Mouse (Mus musculus) hindbrain, embryonic 13.5 days (tissue): ENCODE measurements at regions not wholly inside any gene's neighbourhood (a gene's known extent, or its start where the extent isn't known, plus 50 kb on each side); places are given as distances from the start of the nearest gene placed in this dataset.
"Not testable (repeated sequence)": the region's sequence is repeated elsewhere in the genome, so short reads cannot be mapped to it uniquely, and the experiment has no call there.

Experiments used
- ATAC-seq: fragments of 200-750 bp; cut with Nextera tagmentation; 2 replicates; pipeline ENCODE4 v1.8.0; 2017; ENCODE audit warnings: moderate TSS enrichment; ENCODE audit not compliant: low FRiP score
- H3K27ac ChIP-seq: fragments of 300-500 bp; sonication (generic); 2 replicates; pipeline ENCODE4 v1.5.1; 2015; ENCODE audit warnings: inconsistent platforms, mild to moderate bottlenecking, moderate library complexity
- H3K27me3 ChIP-seq: fragments of 300-500 bp; sonication (generic); 2 replicates; pipeline ENCODE4 v1.6.1; 2015; ENCODE audit warnings: mild to moderate bottlenecking, inconsistent platforms
- H3K36me3 ChIP-seq: fragments of 300-500 bp; sonication (generic); 2 replicates; pipeline ENCODE4 v1.6.1; 2015; ENCODE audit warnings: mild to moderate bottlenecking, inconsistent platforms
- H3K4me1 ChIP-seq: fragments of 300-500 bp; sonication (generic); replicated peaks from 2 replicates; pipeline ENCODE4 v1.6.1; 2015; ENCODE audit warnings: inconsistent platforms
- H3K4me2 ChIP-seq: fragments of 300-500 bp; sonication (generic); 2 replicates; pipeline ENCODE4 v1.6.1; 2015; ENCODE audit warnings: inconsistent platforms, mild to moderate bottlenecking, moderate library complexity
- H3K4me3 ChIP-seq: fragments of 300-500 bp; sonication (generic); 2 replicates; pipeline ENCODE4 v1.5.1; 2015; ENCODE audit warnings: mild to moderate bottlenecking, inconsistent platforms
- H3K9ac ChIP-seq: fragments of 300-500 bp; sonication (generic); 2 replicates; pipeline ENCODE4 v1.6.1; 2015; ENCODE audit warnings: mild to moderate bottlenecking, inconsistent platforms
- H3K9me3 ChIP-seq: fragments of 300-500 bp; sonication (generic); 2 replicates; pipeline ENCODE4 v1.6.1; 2016; ENCODE audit warnings: inconsistent platforms
- WGBS: fragments of 180-500 bp; shearing (Covaris S2); methylation state at CpG from one replicate; pipeline ENCODE4 v1.1.7; 2015; 5-methylcytosine and 5-hydroxymethylcytosine counted together

DNA sequence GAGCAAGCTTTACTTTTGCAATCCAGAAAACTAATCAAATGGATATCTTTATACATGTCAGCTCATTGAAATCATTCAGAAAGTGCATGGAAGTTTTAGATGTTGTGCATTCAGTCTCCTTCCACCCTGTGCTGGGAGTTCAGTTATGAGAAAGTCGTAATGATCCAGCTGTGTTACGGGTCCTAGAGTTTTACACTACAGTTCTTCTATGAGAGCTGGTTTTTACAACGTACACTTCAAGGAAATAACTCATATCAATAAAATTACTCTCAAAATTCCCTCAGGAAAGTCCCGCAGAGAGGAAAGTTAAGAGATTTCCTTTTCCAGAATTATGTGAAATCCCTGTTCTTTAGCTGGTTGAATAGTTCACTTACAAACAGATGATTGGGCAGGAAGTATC is 418.1 kb upstream of the Slc10a2 start:
- no peak for ATAC-seq
- H3K4me1 ChIP-seq = no peaks in the 10 kb centered on the region
- H3K4me2 ChIP-seq = no peak overlapping the region
- WGBS = 89% methylated on average over 4 of the region's 4 CpGs
- no peak overlapping the region for H3K4me3 ChIP-seq
- H3K27ac ChIP-seq = no peak overlapping the region
- no peak overlapping the region for H3K9ac ChIP-seq
- no peaks in the 10 kb centered on the region for H3K27me3 ChIP-seq
- H3K9me3 ChIP-seq = no peaks in the 10 kb centered on the region
- H3K36me3 ChIP-seq = no peaks in the 10 kb centered on the region

GRCm38 (mm10) chr8:5495861-5496260 is 390.7 kb upstream of the Slc10a2 start:
- Histone ChIP-seq H3K36me3 (no peaks in the 10 kb centered on the region), H3K4me1 (no peaks in the 10 kb centered on the region), H3K27me3 (no peaks in the 10 kb centered on the region), H3K27ac (no peak overlapping the region), H3K4me2 (no peak overlapping the region), H3K4me3 (no peak overlapping the region), H3K9me3 (no peaks in the 10 kb centered on the region), H3K9ac (no peak overlapping the region)
- no peak for ATAC-seq
- 93% methylated on average over 2 of the region's 2 CpGs for WGBS

- Histone ChIP-seq H3K27ac (no peak overlapping the region), H3K4me3 (no peak overlapping the region), H3K9ac (no peak overlapping the region), H3K4me2 (no peak overlapping the region), H3K36me3 (no peaks in the 10 kb centered on the region), H3K27me3 (no peaks in the 10 kb centered on the region), H3K4me1 (no peaks in the 10 kb centered on the region), H3K9me3 (no peaks in the 10 kb centered on the region)
- no peak for ATAC-seq
- WGBS = 73% methylated on average over 3 of the region's 3 CpGs
Observed at GRCm38 (mm10) chr8:5490491-5490890, 385.3 kb upstream of the Slc10a2 start.

GRCm38 (mm10) chr8:5482938-5483337 is 377.8 kb upstream of the Slc10a2 start:
- 78% methylated on average over 1 of the region's 1 CpGs for WGBS
- no peak overlapping the region for H3K4me2 ChIP-seq
- no peak overlapping the region for H3K4me3 ChIP-seq

GRCm38 (mm10) chr8:5472999-5473398 is 367.8 kb upstream of the Slc10a2 start:
- Histone ChIP-seq H3K4me3 (no peak overlapping the region), H3K27ac (no peak overlapping the region), H3K9ac (no peak overlapping the region), H3K4me1 (no peaks in the 10 kb centered on the region), H3K9me3 (no peaks in the 10 kb centered on the region), H3K36me3 (no peaks in the 10 kb centered on the region), H3K4me2 (no peak overlapping the region), H3K27me3 (no peaks in the 10 kb centered on the region)
- ATAC-seq = no peak

More at GRCm38 (mm10) chr8:5482938-5483337, 377.8 kb upstream of the Slc10a2 start:
- no peak for ATAC-seq
- H3K9me3 ChIP-seq = no peaks in the 10 kb centered on the region
- no peaks in the 10 kb centered on the region for H3K36me3 ChIP-seq
- no peaks in the 10 kb centered on the region for H3K27me3 ChIP-seq
- H3K27ac ChIP-seq = no peak overlapping the region
- H3K9ac ChIP-seq = no peak overlapping the region
- no peaks in the 10 kb centered on the region for H3K4me1 ChIP-seq

- ATAC-seq = no peak
- no peaks in the 10 kb centered on the region for H3K36me3 ChIP-seq
- no peaks in the 10 kb centered on the region for H3K4me1 ChIP-seq
- no peaks in the 10 kb centered on the region for H3K9me3 ChIP-seq
- no peak overlapping the region for H3K9ac ChIP-seq
- no peak overlapping the region for H3K27ac ChIP-seq
- H3K4me2 ChIP-seq = no peak overlapping the region
- no peak overlapping the region for H3K4me3 ChIP-seq
- H3K27me3 ChIP-seq = no peaks in the 10 kb centered on the region
- 90% methylated on average over 1 of the region's 1 CpGs for WGBS
Observed at GRCm38 (mm10) chr8:5472582-5472981, 367.4 kb upstream of the Slc10a2 start.

GRCm38 (mm10) chr8:5457619-5458018 is 352.5 kb upstream of the Slc10a2 start:
- ATAC-seq = no peak
- Histone ChIP-seq H3K27ac (no peak overlapping the region), H3K4me1 (no peaks in the 10 kb centered on the region), H3K36me3 (no peaks in the 10 kb centered on the region), H3K4me2 (no peak overlapping the region), H3K4me3 (no peak overlapping the region), H3K9me3 (no peaks in the 10 kb centered on the region), H3K27me3 (no peaks in the 10 kb centered on the region), H3K9ac (no peak overlapping the region)
- WGBS = 96% methylated on average over 1 of the region's 1 CpGs

DNA sequence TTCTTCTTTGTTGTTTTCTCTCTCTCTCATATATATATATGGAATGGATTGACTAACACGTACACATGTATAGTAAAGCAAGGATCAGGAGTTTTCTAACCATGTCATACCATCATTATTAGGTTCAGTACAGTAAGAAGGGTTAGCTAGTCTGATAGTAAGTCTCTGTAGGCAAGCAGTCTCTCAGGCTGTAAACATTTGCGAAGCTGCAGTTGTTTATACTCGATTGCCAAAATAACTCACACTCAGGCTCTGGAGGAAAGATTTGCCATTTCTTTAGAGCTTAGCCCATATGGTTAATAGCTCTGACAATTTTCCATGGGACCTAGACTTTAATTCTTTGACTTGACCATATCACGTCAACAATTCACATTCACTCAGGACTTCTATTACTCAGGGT is 348.3 kb upstream of the Slc10a2 start:
- no peak for ATAC-seq
- no peaks in the 10 kb centered on the region for H3K27me3 ChIP-seq
- H3K36me3 ChIP-seq = no peaks in the 10 kb centered on the region
- H3K27ac ChIP-seq = no peak overlapping the region
- 89% methylated on average over 4 of the region's 4 CpGs for WGBS
- H3K9ac ChIP-seq = no peak overlapping the region
- H3K4me3 ChIP-seq = no peak overlapping the region
- H3K4me1 ChIP-seq = no peaks in the 10 kb centered on the region
- H3K9me3 ChIP-seq = no peaks in the 10 kb centered on the region
- H3K4me2 ChIP-seq = no peak overlapping the region

DNA sequence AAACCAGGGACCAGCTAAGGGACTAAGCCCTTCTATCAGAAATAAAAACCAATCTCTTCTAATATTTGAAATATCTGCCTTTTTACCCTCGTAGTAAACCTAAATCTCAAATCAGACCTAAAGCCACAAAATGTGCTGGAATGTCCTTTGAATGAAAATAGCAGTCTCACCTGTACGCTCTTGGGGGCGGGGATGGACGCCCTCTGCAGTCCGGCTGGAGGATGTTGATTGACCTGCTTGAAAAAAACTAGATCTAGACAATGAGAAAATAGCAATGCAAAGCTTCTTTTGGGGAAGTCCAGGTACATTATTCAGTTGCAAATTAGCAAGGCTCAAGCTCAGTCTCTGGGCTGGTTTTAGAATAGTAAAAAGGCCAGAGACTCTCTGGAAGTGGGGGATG is 337.1 kb upstream of the Slc10a2 start:
- WGBS = 91% methylated on average over 5 of the region's 5 CpGs
- H3K4me3 ChIP-seq, H3K27me3 ChIP-seq, ATAC-seq, H3K9ac ChIP-seq, H3K27ac ChIP-seq, H3K9me3 ChIP-seq, H3K4me1 ChIP-seq, H3K36me3 ChIP-seq, H3K4me2 ChIP-seq: not testable (repeated sequence)

GRCm38 (mm10) chr8:5440404-5440803 is 335.3 kb upstream of the Slc10a2 start:
- not testable (repeated sequence) for ATAC-seq, H3K9me3 ChIP-seq

GRCm38 (mm10) chr8:5439054-5439453 is 333.9 kb upstream of the Slc10a2 start:
- Histone ChIP-seq H3K9ac (no peak overlapping the region), H3K27ac (no peak overlapping the region), H3K4me1 (no peaks in the 10 kb centered on the region), H3K9me3 (peaks cover 4% of the 10 kb centered on the region), H3K4me3 (no peak overlapping the region), H3K36me3 (no peaks in the 10 kb centered on the region), H3K4me2 (no peak overlapping the region), H3K27me3 (no peaks in the 10 kb centered on the region)
- WGBS = 73% methylated on average over 2 of the region's 2 CpGs
- ATAC-seq = no peak

More at GRCm38 (mm10) chr8:5440404-5440803, 335.3 kb upstream of the Slc10a2 start:
- 94% methylated on average over 3 of the region's 3 CpGs for WGBS
- not testable (repeated sequence) for H3K4me1 ChIP-seq, H3K4me3 ChIP-seq, H3K4me2 ChIP-seq, H3K27me3 ChIP-seq, H3K36me3 ChIP-seq, H3K27ac ChIP-seq, H3K9ac ChIP-seq

GRCm38 (mm10) chr8:5428303-5428971 is 323.3 kb upstream of the Slc10a2 start:
- Histone ChIP-seq H3K27me3 (no peaks in the 10 kb centered on the region), H3K27ac (no peak overlapping the region), H3K4me2 (no peak overlapping the region), H3K36me3 (no peaks in the 10 kb centered on the region), H3K9me3 (no peaks in the 10 kb centered on the region), H3K4me1 (no peaks in the 10 kb centered on the region), H3K4me3 (no peak overlapping the region), H3K9ac (no peak overlapping the region)
- WGBS = 80% methylated on average over 3 of the region's 3 CpGs
- no peak for ATAC-seq

DNA sequence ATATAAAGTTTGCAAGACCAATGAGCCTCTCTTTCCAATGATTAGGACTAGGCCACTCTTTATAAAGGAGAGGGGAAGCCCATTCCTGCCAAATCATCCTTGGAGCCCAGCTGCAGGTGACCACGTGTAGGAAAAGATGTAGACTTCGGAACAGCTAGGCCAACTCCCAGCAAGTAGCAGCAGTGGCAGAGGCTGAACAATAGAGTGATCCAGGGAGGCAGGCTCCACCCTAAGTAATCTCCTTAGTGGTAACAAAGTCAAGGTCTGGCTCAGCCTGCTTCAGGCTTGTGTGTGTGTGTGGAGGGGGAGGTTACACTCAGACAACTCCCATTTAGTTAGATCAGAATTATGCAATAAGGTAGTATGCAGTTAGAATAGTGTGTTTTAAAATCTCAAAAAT is 311.7 kb upstream of the Slc10a2 start:
- WGBS = 43% methylated on average over 2 of the region's 2 CpGs
- H3K4me1 ChIP-seq, H3K9me3 ChIP-seq: not testable (repeated sequence)

More for the DNA sequence above, 311.7 kb upstream of the Slc10a2 start:
- H3K4me3 ChIP-seq, H3K27me3 ChIP-seq, ATAC-seq, H3K27ac ChIP-seq, H3K9ac ChIP-seq, H3K36me3 ChIP-seq, H3K4me2 ChIP-seq: not testable (repeated sequence)
